Mouse (Mus musculus): ENCODE data around the gene Olfr376. TPM values are rescaled to one million over a fixed set of nuclear protein-coding genes. Genes with fewer than 3 reads are reported as not detected.
A peak's percentile ranks its signal among the peaks of the same experiment; 100 is the strongest.

The Olfr376 gene
- total RNA-seq (2014; rRNA removed) (not detected in 2 replicates), polyA plus RNA-seq (2012; rRNA removed) (not detected in 2 replicates)

DNA sequence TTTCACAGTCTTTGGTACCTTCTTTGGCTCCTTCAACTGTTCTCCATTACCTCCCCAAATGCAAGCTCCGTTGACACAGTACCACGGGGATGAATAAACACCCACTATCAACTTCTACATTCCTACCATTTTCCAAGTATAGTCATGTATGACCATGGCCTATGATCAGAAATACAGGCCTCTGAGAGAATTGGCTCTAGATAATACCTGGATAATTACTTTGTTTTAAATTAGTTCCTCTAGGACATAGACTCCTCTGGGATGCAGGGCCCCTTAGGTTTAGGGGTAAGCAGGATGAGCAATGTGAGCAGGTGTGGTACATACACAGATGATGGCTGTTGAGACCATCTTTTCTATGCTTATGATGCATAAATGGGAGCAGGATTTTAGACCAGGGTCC, at the start of gene Olfr376:
Gene Olfr376, plus strand, starts transcription at position 301 of the 400 bp plus-strand sequence.
- WGBS: 74% methylated on average over 2 of the region's 2 CpGs
- Histone ChIP-seq H3K27ac (replicated peaks; ENCODE audit: insufficient read depth, low read depth, low read length) (no peak within 1 kb of the TSS), H3K79me2 (ENCODE audit: control insufficient read depth, insufficient read depth, low read length) (no peaks in the 10 kb centered on the region), H3K9ac (ENCODE audit: low read depth, low read length) (no peak within 1 kb of the TSS), H3K36me3 (ENCODE audit: control insufficient read depth, insufficient read depth, low read length) (no peaks in the 10 kb centered on the region), H3K4me3 (ENCODE audit: insufficient read depth, low read depth, low read length) (no peak within 1 kb of the TSS), H3K4me1 (ENCODE audit: control insufficient read depth, insufficient read depth, low read length) (no peaks in the 10 kb centered on the region), H3K27me3 (ENCODE audit: control insufficient read depth, insufficient read depth, low read length) (no peaks in the 10 kb centered on the region)
- TF ChIP-seq POLR2A (IDR thresholded peaks at IDR 0.05; ENCODE audit: extremely low read depth, insufficient read depth, low read length): no peak
- TF ChIP-seq CTCF (IDR thresholded peaks at IDR 0.05; ENCODE audit: low read depth, low read length): no peak
- no peak for DNase-seq (ENCODE audit: extremely low read depth, low read depth, low spot score)

DNA sequence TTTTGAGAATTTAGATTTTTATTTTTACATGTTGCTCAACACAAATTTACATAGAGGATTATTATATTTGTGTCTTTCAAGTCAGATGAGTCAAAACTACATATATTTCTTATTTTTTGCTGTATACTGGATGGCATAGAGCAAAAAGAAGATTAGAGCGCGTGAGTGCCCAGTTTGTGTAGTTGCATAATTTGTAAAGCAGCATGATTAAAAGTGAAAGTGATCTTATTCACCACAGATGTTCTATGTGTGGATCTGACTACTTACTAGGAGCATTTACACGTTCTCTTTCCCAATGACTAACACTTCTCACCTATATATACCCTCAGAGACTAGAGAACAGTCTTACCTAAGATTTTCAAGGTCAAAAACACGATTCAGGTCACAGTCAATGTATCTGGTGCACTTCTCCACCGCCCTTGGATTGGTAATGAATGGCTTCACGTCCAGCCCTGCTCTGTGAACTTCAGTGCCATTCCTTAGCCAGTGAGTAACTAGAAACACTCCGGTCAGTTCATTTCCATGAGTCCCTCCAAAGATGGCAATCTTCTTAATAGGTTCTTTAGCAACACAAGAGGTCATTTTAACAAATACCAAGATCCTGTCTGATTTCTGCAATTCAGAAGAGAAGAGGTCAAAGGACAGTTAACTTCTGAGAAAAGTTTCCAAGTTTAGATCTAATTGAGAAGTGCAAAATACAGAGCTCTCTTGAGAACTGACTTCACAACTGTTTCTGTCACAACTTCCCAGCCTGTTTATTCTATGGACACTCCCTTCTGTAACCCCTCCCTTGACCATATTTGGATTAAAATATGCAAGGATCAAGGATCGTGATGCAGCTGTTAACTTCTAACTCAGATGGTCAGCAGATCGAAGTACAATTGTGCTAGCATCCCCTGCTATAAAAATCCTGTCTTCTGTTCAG, 46.9 kb upstream of the Olfr376 start:
- DNase-seq (ENCODE audit: extremely low read depth, low read depth, low spot score): peak; percentile 90
- peak overlapping the region; percentile 49 for H3K4me3 ChIP-seq (ENCODE audit: insufficient read depth, low read depth, low read length)
- WGBS: 18% methylated on average over 9 of the region's 9 CpGs

DNA sequence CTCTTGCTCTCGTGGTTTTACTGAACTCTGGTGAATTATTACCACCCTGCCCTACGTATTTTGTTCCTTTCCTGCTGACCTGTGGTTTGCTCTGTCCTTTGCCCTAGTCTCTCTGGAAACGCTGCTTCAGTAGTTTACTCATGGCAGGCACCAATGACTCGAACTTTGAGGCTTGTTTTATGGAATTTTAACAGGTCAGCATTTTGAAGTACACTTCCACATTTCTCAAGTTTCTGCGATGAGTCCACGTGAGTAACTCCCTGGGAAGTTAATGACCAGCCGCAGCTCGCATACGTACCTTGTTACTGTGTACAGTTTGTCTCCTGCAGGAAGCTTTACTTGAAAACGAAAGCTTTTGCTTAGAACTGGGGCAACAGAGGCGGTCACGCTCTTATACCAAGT, 44.6 kb upstream of the Olfr376 start:
- 10% methylated on average over 12 of the region's 12 CpGs for WGBS
- peak; percentile 100 for DNase-seq (ENCODE audit: extremely low read depth, low read depth, low spot score)
- no peak overlapping the region; the same call in 1 of the 2 replicates for H3K27ac ChIP-seq (replicated peaks; ENCODE audit: insufficient read depth, low read depth, low read length)

More for the DNA sequence above, 46.9 kb upstream of the Olfr376 start:
- peaks cover 4% of the 10 kb centered on the region for H3K36me3 ChIP-seq (ENCODE audit: control insufficient read depth, insufficient read depth, low read length)
- H3K9ac ChIP-seq (ENCODE audit: low read depth, low read length): peak overlapping the region; percentile 38
- H3K4me1 ChIP-seq (ENCODE audit: control insufficient read depth, insufficient read depth, low read length): peaks cover 9% of the 10 kb centered on the region; the same call in 1 of the 2 replicates
- no peaks in the 10 kb centered on the region for H3K27me3 ChIP-seq (ENCODE audit: control insufficient read depth, insufficient read depth, low read length)
- peak overlapping the region; percentile 69 for H3K27ac ChIP-seq (replicated peaks; ENCODE audit: insufficient read depth, low read depth, low read length)
- TF ChIP-seq CTCF (IDR thresholded peaks at IDR 0.05; ENCODE audit: low read depth, low read length): no peak
- H3K79me2 ChIP-seq (ENCODE audit: control insufficient read depth, insufficient read depth, low read length): peaks cover 4% of the 10 kb centered on the region; the same call in 1 of the 2 replicates

GRCm38 (mm10) chr11:73327361-73327760, 43.7 kb upstream of the Olfr376 start:
- Histone ChIP-seq H3K79me2 (ENCODE audit: control insufficient read depth, insufficient read depth, low read length) (peaks cover 7% of the 10 kb centered on the region; the same call in 1 of the 2 replicates), H3K36me3 (ENCODE audit: control insufficient read depth, insufficient read depth, low read length) (no peaks in the 10 kb centered on the region), H3K4me3 (ENCODE audit: insufficient read depth, low read depth, low read length) (no peak overlapping the region), H3K27me3 (ENCODE audit: control insufficient read depth, insufficient read depth, low read length) (no peaks in the 10 kb centered on the region), H3K4me1 (ENCODE audit: control insufficient read depth, insufficient read depth, low read length) (peaks cover 9% of the 10 kb centered on the region; the same call in 1 of the 2 replicates), H3K9ac (ENCODE audit: low read depth, low read length) (no peak overlapping the region), H3K27ac (replicated peaks; ENCODE audit: insufficient read depth, low read depth, low read length) (no peak overlapping the region)
- DNase-seq (ENCODE audit: extremely low read depth, low read depth, low spot score): no peak
- TF ChIP-seq POLR2A (IDR thresholded peaks at IDR 0.05; ENCODE audit: extremely low read depth, insufficient read depth, low read length) (no peak), CTCF (IDR thresholded peaks at IDR 0.05; ENCODE audit: low read depth, low read length) (no peak)
- 19% methylated on average over 4 of the region's 4 CpGs for WGBS

More for the DNA sequence above, 44.6 kb upstream of the Olfr376 start:
- H3K4me1 ChIP-seq (ENCODE audit: control insufficient read depth, insufficient read depth, low read length): peaks cover 9% of the 10 kb centered on the region; the same call in 1 of the 2 replicates
- no peak overlapping the region for H3K9ac ChIP-seq (ENCODE audit: low read depth, low read length)
- no peaks in the 10 kb centered on the region for H3K27me3 ChIP-seq (ENCODE audit: control insufficient read depth, insufficient read depth, low read length)
- peaks cover 7% of the 10 kb centered on the region; the same call in 1 of the 2 replicates for H3K79me2 ChIP-seq (ENCODE audit: control insufficient read depth, insufficient read depth, low read length)
- no peaks in the 10 kb centered on the region for H3K36me3 ChIP-seq (ENCODE audit: control insufficient read depth, insufficient read depth, low read length)
- H3K4me3 ChIP-seq (ENCODE audit: insufficient read depth, low read depth, low read length): peak overlapping the region; percentile 46
- no peak for TF ChIP-seq POLR2A (IDR thresholded peaks at IDR 0.05; ENCODE audit: extremely low read depth, insufficient read depth, low read length)
- TF ChIP-seq CTCF (IDR thresholded peaks at IDR 0.05; ENCODE audit: low read depth, low read length): no peak

- WGBS: 87% methylated on average over 27 of the region's 27 CpGs
- H3K27me3 ChIP-seq (ENCODE audit: control insufficient read depth, insufficient read depth, low read length): no peaks in the 10 kb centered on the region
Measured at GRCm38 (mm10) chr11:73329442-73329841, 41.6 kb upstream of the Olfr376 start, which contains the start of the genes Aspa, Gm49340 and Spata22. TSS of gene Aspa (minus strand) at chr11:73329596. TSS of gene Gm49340 (plus strand) at chr11:73329741. TSS of gene Spata22 (plus strand) at chr11:73329741.

More at GRCm38 (mm10) chr11:73329442-73329841, 41.6 kb upstream of the Olfr376 start, which contains the start of the genes Aspa, Gm49340 and Spata22:
- DNase-seq (ENCODE audit: extremely low read depth, low read depth, low spot score): no peak
- Histone ChIP-seq H3K36me3 (ENCODE audit: control insufficient read depth, insufficient read depth, low read length) (no peaks in the 10 kb centered on the region), H3K4me3 (ENCODE audit: insufficient read depth, low read depth, low read length) (no peak within 1 kb of the TSS), H3K4me1 (ENCODE audit: control insufficient read depth, insufficient read depth, low read length) (peaks cover 9% of the 10 kb centered on the region; the same call in 1 of the 2 replicates), H3K9ac (ENCODE audit: low read depth, low read length) (no peak within 1 kb of the TSS), H3K79me2 (ENCODE audit: control insufficient read depth, insufficient read depth, low read length) (0 out of 2 replicates have a peak, but pooled peaks cover 3% of the 10 kb centered on the region), H3K27ac (replicated peaks; ENCODE audit: insufficient read depth, low read depth, low read length) (no peak within 1 kb of the TSS)
- no peak for TF ChIP-seq CTCF (IDR thresholded peaks at IDR 0.05; ENCODE audit: low read depth, low read length)

All from liver, adult 2 months (tissue).